Mouse (Mus musculus) brain, adult 10 weeks (tissue): Measurements from ENCODE around the gene Bloc1s6. TPM values are rescaled to one million over a fixed set of nuclear protein-coding genes. Genes with fewer than 3 reads are reported as not detected.

Experiments used
- polyA plus RNA-seq: library from polyadenylated mRNA; stranded (reverse); fragments of 350-450 nt; fragmentation: Illumina TruSeq; extraction: RNeasy Lipid Tissue Mini Kit (QIAGEN cat#74804); gene quantifications from one replicate; pipeline ENCODE4 v1.2.3, GENCODE M21; 2015; ENCODE audit warnings: low read depth, low replicate concordance

Gene Bloc1s6
- polyA plus RNA-seq = 37.2 TPM

DNA sequence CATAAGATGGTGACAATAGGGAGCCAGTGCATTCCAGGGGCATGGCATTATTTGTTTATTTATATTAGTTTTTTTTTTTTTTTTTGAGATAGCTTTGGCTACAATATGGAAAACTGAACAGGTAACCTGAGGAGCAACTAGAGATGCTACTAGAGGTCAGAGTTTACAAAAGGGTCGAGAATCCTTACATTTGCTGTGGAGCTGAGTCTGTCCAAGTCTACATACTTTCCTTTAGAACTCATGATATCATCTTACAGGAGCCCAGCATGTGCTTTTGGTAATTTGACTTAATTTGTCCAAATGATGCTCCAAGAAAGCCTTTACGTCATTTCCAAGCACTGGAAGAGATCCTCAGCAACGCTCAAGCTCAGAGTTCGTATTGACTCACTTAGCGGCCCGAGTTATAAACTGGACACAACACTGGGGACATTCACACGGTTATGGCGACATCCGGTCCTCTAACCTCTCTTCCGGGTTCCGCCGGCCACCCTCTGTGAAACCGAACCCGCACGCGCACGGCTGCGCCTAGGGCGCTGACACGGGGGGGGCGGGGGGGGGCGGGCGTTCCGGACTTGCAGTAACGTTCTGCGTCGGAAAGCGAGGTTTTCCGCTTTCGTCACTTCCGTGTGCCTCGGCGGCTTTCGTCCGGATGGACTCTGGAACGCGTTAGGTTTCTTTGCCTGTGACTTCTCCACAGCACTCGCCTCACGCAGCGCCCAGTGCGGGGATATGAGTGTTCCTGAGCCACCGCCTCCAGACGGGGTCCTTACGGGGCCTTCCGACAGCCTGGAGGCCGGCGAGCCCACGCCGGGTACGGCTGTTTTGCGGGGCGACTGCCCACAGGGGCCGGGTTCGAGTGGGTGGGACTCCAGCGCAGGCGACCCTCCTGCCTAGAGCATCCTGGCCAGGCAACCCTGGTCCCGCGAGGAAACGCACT is at the start of gene Bloc1s6:
Bloc1s6 (plus strand) TSS at position 610 of the 937 bp plus-strand sequence.

DNA sequence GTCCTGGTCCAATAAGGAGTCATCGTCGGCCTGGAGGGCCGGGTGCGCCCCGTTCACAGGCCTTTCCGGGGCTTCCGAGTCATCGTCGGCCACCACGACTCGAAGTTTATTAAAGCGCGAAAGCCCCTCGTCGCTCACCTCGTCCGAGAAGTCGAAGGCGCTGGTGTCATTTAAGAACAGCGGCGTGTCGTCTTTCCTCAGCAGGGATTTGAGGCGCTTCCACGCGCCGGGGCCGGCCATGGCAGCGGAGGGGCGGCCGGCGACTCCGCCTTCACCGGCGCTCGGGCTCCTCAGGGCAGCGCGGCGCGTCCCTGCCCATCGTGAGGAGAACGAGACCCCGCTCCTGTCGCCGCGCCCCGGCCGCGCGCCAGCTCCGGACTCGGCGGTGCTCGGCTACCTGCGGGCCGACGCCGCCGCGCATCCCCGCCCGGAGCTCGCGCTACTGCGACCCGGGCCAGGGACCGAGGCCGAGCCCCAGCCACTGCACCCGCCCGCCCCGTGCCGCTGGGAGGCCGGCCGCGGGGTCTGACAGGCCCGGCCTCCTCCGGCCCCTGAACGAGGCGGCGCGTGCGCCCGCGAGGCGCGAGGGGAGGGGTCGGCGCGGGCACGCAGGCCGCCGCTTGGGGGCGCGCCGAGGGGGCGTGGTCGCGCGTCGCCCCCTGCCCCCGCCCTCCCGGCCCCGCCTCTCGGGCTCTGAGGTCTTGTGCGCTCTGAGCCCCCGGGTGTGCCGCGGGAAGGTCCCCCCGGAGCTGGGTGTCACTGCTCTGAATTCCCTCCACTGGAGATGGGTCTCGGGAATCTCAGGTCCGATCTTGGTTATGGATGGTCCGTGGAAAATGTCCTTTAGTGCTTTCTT is 35.9 kb upstream of the Bloc1s6 start, which contains the start of gene Slc30a4:
Slc30a4 (minus strand) TSS at position 483 of the 856 bp plus-strand sequence.

DNA sequence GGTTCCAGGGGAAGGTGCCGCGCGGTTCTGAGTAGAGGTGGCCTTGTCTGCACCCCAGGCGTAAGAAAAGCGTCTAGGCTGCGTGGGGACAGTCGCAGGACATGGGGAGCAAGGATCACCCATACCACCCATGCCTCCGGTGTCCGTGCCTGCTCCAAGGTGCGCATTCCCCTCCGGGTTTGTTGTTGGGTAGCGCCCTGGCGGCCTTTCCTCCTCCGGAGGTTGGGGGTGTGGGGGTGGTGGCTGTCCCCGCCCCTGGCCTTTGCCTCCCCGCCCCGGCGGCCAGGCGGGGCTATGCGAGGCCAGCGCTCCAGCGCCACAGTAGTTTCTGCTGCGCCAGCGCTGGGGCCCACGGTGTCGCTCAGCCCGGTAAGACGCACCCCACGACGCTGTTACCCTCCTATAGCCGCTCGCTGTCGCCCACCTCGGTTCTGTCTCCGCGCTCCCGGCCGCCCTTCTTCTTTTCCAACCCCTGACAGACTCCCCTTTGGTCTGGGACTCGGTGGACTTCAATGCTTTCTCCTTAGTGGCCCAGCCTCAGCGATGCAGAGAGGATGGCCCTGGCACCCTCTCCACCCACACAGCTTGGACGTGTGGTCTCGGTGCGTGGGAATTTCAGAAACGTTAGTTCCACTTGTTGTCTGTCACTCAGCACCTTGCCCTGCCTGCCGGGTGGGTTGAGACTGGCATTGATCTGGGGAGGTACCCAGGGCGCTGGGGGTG is 26.9 kb downstream of the Bloc1s6 start, which contains the start of gene Sqor:
Sqor (plus strand) TSS at position 167 of the 723 bp plus-strand sequence.

Other genes starting within 250 kb of the Bloc1s6 start
- 175 TPM for gene Gatm, start 127.2 kb upstream of the Bloc1s6 start, polyA plus RNA-seq
- 2.0 TPM for gene AA467197, start 101.5 kb upstream of the Bloc1s6 start, polyA plus RNA-seq
- 48.4 TPM for gene Slc30a4, start 35.8 kb upstream of the Bloc1s6 start, polyA plus RNA-seq
- gene Sqor, start 26.7 kb downstream of the Bloc1s6 start, polyA plus RNA-seq = 8.8 TPM